Mouse (Mus musculus): Measurements from ENCODE around the gene Ctsk. TPM values are rescaled to one million over a fixed set of nuclear protein-coding genes. Genes with fewer than 3 reads are reported as not detected.

Ctsk gene
- total and polyA plus RNA-seq, 3 experiments, result 0.08 to 0.10 TPM; not detected in 1

DNA sequence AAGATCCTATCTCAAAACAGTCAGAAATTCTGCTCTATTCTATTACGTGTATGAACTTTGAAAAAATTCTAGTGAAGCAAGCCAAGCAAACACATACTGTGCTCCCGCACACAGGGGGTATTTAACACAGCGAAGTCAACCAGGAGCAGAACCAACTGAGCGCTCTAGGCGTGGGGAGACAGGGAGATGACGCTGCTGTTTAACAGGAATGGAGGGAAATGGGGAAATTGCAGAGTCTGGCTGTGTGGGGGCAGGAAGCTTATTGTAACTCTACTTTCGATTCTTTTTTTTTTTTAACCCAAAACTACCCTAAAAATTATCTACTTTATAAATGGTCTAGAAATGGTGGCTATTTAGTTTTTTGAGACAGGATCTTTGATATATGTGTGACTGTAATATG is 19.8 kb downstream of the Ctsk start:
- H3K9ac ChIP-seq (ENCODE audit: control insufficient read depth, low read depth, low read length, poor library complexity, severe bottlenecking), result peak overlapping the region; percentile 55
- peak; percentile 89 for DNase-seq (ENCODE audit: low read depth, low spot score)
- H3K27me3 ChIP-seq (ENCODE audit: control insufficient read depth in 1 of 2, insufficient read depth in 2 of 2, low read length in 2 of 2), result peaks cover 3% of the 10 kb centered on the region in 2 experiments; a peak in 2 of 4 replicates
- peak overlapping the region; percentile 72 for H3K27ac ChIP-seq (ENCODE audit: control insufficient read depth, low read depth, low read length)
- peaks cover 0 to 34% of the 10 kb centered on the region in 2 experiments; a peak in 2 of 4 replicates for H3K36me3 ChIP-seq (ENCODE audit: control insufficient read depth in 1 of 2, insufficient read depth in 2 of 2, low read length in 2 of 2)
- H3K79me2 ChIP-seq (ENCODE audit: control insufficient read depth, insufficient read depth, low read length, poor library complexity), result no peaks in the 10 kb centered on the region
- peaks cover 23 to 37% of the 10 kb centered on the region in 2 experiments for H3K4me1 ChIP-seq (ENCODE audit: control insufficient read depth in 1 of 2, insufficient read depth in 2 of 2, low read length in 2 of 2)
- H3K9me3 ChIP-seq (replicated peaks; ENCODE audit: insufficient read depth, low read length), result no peaks in the 10 kb centered on the region
- peak overlapping the region; percentile 42 to 54 for H3K4me3 ChIP-seq (ENCODE audit: control insufficient read depth in 1 of 2, insufficient read depth in 1 of 2, low read depth in 2 of 2, low read length in 2 of 2)
- TF ChIP-seq ZMIZ1 (IDR thresholded peaks at IDR 0.05; ENCODE audit: low read depth, low read length) (no peak), USF2 (IDR thresholded peaks at IDR 0.05; ENCODE audit: borderline replicate concordance in 1 of 2, insufficient read depth in 1 of 2, low read depth in 1 of 2, low read length in 2 of 2) (no peak), MYC (IDR thresholded peaks at IDR 0.05; ENCODE audit: low read depth, low read length) (no peak), HCFC1 (IDR thresholded peaks at IDR 0.05; ENCODE audit: low read depth, low read length) (no peak), GATA1 (IDR thresholded peaks at IDR 0.05; ENCODE audit: low read depth, low read length) (peak; percentile 50; the same call in 1 of the 2 replicates), TAL1 (IDR thresholded peaks at IDR 0.05; ENCODE audit: low read length) (no peak), ZC3H11A (IDR thresholded peaks at IDR 0.05; ENCODE audit: low read depth, low read length) (no peak), TBP (IDR thresholded peaks at IDR 0.05; ENCODE audit: low read depth, low read length) (peak; percentile 49), NELFE (IDR thresholded peaks at IDR 0.05; ENCODE audit: low read depth, low read length) (no peak), ZNF384 (IDR thresholded peaks at IDR 0.05; ENCODE audit: low read depth, low read length) (no peak), POLR2A (IDR thresholded peaks at IDR 0.05; ENCODE audit: control insufficient read depth in 1 of 2, insufficient read depth in 1 of 2, low read depth in 1 of 2, low read length in 2 of 2, poor library complexity in 1 of 2) (peak in 1 of 2 experiments; percentile 54; a peak in 2 of 4 replicates), JUND (IDR thresholded peaks at IDR 0.05; ENCODE audit: low read depth, low read length) (no peak)

DNA sequence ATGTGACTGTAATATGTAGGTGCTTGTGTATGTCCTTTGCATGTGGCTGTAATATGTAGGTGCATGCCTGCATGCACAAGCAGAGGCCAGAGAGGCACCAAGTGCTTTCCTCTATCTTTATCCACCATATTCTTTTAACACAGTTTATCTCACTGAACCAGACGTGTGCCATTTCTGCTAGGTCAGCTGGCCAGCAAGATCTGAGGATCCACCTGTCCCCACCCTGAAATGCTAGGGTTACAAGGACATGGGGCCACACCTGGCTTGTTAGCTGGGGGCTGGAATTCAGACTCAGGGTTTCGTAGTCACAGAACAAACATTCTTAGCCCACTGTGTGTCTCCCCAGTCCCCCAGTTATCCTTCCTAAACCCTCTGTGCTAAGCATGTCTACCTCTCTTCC is 20.3 kb downstream of the Ctsk start:
- H3K79me2 ChIP-seq (ENCODE audit: control insufficient read depth, insufficient read depth, low read length, poor library complexity), result no peaks in the 10 kb centered on the region
- H3K4me1 ChIP-seq (ENCODE audit: control insufficient read depth in 1 of 2, insufficient read depth in 2 of 2, low read length in 2 of 2), result peaks cover 23 to 37% of the 10 kb centered on the region in 2 experiments
- DNase-seq (ENCODE audit: low read depth, low spot score), result peak; percentile 78
- H3K36me3 ChIP-seq (ENCODE audit: control insufficient read depth in 1 of 2, insufficient read depth in 2 of 2, low read length in 2 of 2), result peaks cover 0 to 34% of the 10 kb centered on the region in 2 experiments; a peak in 2 of 4 replicates
- TF ChIP-seq UBTF (IDR thresholded peaks at IDR 0.05; ENCODE audit: borderline replicate concordance, insufficient read depth, low read depth, low read length) (no peak), JUND (IDR thresholded peaks at IDR 0.05; ENCODE audit: low read depth, low read length) (no peak), EP300 (IDR thresholded peaks at IDR 0.05; ENCODE audit: low read depth in 1 of 2, low read length in 2 of 2) (no peak), ZC3H11A (IDR thresholded peaks at IDR 0.05; ENCODE audit: low read depth, low read length) (no peak), KAT2A (conservative IDR thresholded peaks at IDR 0.05; ENCODE audit: low read depth, low read length) (no peak), TAL1 (IDR thresholded peaks at IDR 0.05; ENCODE audit: low read length) (peak; percentile 99), MAX (IDR thresholded peaks at IDR 0.05; ENCODE audit: low read length) (no peak), GABPA (IDR thresholded peaks at IDR 0.05; ENCODE audit: low read depth, low read length) (no peak), GATA1 (IDR thresholded peaks at IDR 0.05; ENCODE audit: low read depth, low read length) (peak; percentile 91)
- H3K9ac ChIP-seq (ENCODE audit: control insufficient read depth, low read depth, low read length, poor library complexity, severe bottlenecking), result peak overlapping the region; percentile 55
- H3K27ac ChIP-seq (ENCODE audit: control insufficient read depth, low read depth, low read length), result peak overlapping the region; percentile 72
- H3K27me3 ChIP-seq (ENCODE audit: control insufficient read depth in 1 of 2, insufficient read depth in 2 of 2, low read length in 2 of 2), result peaks cover 3% of the 10 kb centered on the region in 2 experiments; a peak in 2 of 4 replicates
- peak overlapping the region; percentile 42 to 54 for H3K4me3 ChIP-seq (ENCODE audit: control insufficient read depth in 1 of 2, insufficient read depth in 1 of 2, low read depth in 2 of 2, low read length in 2 of 2)
- H3K9me3 ChIP-seq (replicated peaks; ENCODE audit: insufficient read depth, low read length), result no peaks in the 10 kb centered on the region

Measured in MEL (cell line).